Mouse (Mus musculus) right cerebral cortex, postnatal 25 days (tissue): ENCODE measurements at regions not wholly inside any gene's neighbourhood (a gene's known extent, or its start where the extent isn't known, plus 50 kb on each side); places are given as distances from the start of the nearest gene placed in this dataset.

Source experiments
- DNase-seq: peaks from one replicate; pipeline ENCODE4 v3.0.0; 2022

DNA sequence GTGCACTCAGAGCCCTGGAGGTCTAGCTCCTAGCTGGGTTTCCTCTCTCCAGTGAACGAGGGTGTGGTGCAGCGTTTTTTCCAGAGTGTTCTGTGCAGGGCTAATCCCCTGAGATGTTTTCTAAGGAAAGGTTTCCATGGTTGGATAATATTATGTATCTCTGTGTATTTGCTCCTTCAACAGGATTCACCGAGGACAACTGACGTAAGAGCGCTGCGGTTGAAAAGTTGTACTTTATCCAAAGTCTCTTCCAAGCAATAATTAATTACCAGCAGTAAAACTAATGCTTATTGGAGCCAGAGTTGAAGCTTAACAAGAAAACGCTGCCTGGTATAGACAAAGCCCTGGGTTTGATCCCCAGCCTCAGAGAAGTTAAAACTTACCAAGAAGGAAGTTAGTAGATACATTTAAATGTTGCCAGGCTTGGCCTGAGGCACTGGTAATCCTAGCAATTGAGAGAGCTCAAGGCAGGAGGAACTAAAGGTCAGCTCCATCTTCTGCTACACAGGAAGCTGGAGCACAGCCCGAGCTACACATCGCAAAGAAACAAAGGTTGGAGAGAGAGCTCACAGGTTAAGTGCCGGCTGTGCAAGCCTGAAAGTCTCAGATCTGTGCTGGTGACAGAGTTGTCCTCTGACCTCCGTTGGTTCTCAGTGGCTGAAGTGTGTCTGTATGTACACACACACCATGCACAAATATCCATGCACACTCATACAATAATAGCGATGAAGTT lies 51.2 kb upstream of the Rap1b start:
- DNase-seq: no peak

DNA sequence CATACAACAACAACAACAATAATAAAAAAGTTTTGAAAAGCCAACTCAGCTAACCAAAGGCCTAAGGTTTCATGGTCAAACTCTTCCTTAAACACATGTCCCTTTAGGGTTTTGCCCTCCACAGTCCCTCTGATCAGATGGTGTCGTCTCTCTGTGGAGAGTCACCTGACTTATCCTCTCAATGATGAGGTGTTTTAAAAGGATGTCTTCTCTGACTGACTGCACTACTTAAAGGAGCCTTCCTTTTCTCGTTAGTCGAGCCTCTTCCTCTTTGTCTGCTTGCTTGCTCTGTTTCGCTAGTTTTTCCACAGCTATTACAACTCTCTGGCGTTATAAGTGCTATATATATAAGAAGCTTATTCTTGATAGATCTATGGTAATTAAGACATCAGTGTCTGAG lies 51.9 kb upstream of the Rap1b start:
- no peak for DNase-seq

DNA sequence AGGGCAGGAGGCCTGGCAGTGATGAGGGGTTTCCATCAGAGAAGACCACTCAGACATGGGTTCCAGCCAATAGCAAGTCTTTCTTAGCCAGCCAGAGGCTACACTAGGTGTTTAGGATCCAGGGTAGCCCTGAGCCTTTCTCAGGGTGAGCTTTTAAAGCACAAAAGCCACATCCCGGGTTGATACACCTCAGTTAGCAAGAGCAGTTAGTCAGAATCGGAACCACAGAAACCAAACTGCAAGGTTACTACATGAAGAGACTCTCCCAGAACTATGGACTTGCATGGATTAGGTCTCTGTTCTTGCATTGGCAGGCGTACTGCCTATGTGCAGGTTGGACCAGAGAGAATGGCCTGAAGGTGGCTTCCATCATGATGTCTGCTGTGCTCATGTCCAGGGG lies 52.6 kb upstream of the Rap1b start:
- no peak for DNase-seq

DNA sequence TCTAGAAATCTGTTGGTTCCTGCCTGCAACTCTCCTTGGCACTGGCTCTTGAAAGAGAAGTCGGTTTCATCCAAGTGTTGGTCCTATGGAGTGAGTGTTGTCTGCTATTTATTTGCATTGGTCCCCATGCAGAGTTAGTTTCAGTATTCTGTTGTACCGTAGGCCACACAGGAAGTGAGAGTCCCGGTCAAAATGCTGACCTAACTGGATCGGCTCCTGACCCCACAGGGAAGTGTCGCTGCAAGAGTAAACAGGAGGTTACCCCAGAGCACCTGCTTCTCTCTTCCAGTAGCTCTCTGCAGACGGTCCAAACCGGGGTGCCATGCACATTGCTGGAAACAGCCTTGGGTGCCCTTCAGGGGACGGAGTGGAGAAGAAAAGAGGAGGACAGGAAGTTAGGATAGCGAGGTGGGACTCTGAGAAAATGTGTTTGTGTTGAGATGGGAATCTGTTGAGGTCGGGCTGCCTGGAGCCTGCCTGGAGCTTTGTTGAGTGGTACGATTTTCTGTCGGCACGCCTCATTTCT lies 53.6 kb upstream of the Rap1b start:
- no peak for DNase-seq

DNA sequence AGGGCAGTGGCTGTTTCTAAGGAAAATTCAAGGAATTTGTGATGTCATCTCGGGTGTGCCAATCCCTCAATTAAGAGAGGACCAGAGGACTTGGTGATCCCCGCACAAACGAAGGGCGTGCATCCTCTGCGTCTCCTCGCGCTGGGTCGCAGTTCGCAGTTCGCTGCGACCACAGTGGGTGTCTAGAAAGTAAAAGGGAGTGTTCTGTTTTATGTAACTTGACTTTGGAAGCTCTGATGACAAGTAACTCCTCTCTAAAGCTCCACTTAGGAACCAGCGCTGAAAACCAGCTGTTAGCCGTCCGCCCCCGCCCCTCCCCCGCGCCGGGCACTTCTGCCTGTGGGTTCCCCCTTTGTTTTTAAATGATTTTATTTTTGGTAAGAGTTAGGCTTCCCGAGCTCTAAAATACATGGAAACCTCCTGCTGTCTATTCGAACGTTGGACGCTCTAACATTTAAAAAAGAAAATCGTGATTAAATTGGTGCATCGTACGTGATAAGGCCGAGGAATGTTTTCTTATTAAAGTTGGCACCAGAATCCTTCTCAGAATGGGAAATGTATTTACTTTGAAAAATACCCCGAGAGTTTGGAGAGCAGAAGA lies 59.9 kb upstream of the Rap1b start:
- DNase-seq: peak; percentile 28

DNA sequence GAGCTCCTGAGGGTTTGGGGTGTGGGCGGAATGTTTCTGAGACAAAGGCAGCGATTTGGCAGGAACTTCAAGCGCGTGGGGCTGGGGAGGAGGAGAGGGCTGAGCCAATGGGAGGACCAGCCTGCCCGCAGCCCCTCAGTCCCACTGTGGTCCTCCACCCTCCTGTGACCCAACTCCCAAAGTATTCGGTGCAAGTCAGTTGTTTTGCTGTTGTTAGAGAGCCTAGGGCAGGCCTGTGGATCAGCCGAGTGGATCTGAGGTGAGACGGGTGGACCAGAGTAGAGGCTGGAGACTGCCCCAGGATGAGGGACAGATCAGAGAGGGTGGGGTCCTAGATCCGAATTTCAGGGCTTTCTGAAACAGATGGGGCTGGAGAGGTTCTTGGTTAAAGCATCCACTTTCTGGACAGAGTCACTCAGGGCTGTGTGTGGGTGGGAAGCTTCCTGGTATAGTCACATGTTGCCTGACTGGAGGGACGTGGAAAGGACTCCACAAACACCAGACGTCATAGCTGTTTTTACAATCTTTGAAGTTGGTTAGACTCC lies 60.5 kb upstream of the Rap1b start:
- peak; percentile 81 for DNase-seq

DNA sequence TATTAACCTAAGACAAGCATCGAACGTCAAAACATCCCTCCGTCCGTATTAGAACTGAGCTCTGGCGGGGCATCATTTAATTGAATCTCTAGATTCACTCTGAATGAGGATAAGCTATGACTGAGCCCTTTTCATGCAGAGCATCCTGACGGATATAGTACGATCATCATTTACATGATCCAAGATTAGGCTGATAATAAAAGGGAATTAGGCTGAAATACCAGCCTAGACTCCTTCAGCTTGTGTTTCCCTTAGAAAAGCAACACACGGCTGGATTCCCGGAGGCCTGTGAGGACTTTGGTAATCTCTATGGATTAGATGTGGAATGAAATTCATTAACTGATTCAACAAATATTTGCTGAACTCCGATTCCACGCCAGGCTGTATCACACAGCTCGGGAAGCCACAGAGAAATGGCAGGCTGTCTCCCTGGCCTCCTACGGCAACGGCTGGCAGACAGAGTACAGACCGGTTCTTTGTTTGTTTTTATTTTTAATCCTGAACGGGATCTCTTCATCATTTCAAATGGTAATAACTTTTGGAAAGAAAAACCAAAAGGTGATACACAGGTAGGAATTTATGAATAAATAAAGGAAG lies 62.3 kb upstream of the Rap1b start:
- no peak for DNase-seq

DNA sequence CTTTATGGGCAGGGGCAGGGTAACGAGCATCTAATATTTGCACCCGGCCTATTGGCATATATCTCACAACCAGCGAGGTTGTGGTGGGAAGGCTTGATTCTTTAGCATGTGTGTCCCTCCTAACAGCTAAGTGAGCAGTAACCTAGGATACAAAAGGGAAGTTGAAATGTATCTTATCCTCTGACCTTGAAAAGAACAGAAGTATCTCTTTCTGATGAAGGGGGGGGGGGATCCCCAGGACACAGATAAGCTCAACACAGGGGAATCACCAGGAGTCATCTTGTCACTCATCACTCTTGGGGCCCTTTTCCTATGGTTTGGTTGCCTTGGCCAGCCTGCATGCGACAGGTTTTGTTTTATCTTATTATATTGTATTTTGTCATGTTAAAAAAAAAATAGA lies 63.3 kb upstream of the Rap1b start:
- no peak for DNase-seq

DNA sequence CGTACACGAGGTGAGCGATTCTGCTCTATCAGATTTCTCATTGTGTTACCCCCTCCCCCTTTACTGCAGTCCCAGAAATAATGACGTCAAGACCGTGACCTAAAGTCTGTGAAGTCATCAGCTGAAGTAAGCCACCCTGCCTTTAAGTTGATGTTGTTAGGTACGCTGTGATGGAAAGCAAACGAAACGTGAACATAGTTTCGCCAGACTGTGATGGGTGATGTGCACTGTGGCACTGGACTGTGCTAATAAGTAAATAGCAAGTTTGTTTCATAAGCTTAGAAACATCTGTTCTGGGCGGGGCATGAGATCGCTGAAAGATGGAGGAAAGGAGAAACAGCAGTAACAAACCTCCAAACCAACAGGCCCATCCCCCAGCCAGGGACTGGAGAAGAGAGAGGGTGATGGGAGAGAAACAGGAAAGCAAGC lies 64.0 kb upstream of the Rap1b start:
- DNase-seq: no peak

DNA sequence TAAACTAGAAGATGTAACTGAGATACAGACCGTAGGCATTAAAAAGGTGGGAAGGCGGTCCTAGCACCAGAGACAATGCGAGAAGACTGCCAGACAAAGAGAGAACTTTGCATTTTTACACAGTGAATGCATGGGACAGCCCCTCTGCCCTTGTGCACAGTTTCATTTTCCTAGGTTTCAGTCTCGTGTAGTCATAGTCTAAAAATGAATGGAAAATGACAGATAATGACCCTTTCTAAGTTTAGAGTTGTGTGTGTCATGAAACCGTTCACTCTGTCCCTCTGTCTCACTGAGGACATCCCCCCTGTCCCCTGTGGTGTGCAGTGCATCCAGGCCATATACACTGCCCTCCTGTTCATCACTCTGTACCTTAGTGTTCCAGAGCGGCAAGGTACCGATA lies 64.6 kb upstream of the Rap1b start:
- no peak for DNase-seq

DNA sequence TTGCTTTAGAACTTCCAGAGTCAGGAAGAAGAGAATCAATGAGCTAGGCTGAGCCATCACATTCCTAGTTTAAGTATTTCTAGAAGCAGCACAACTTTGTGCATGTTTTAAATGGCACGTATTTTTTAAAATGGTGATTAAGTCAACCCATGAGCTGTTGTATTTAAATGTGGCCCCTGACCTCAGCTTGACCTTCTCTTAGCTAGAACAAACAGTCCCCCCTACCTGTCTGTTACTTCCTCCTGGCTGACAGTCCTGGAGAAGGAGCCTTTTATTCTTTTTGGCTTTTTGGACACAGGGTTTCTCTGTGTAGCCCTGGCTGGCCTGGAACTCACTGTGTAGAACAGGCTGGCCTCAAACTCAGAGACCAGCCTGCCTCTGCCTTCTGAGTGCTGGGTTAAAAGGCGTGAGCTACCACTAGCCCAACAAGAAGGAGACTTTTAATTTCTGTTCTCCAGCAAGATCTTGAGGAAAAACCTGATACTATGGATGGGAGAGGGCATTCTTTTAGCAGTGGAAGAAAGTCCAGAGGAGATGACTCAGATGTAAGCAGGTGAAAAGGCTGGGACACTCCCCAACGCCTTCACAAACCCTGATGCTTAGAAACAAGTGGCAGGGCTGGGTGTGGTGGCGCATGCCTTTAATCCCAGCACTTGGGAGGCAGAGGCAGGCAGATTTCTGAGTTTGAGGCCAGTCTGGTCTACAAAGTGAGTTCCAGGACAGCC lies 69.3 kb upstream of the Rap1b start:
- DNase-seq: no peak

DNA sequence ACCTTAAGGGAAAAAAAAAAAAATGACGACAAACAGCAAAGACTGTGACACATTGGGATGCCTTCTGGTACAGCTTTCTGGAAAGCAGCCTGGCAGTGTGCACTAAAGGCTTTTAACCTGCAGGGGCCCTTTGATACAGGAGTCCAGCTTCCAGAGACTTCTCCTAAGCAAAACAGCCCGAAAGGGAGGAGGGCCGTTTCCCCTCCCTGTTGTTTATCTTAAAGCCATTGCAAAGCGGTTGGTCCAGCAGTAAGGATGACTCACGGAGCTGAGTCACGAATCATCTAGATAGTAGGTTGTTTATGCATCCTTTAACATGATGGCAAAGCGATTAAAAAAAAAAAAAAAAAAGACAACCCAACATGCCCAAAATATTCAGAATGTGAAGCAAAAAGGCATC lies 70.4 kb upstream of the Rap1b start:
- no peak for DNase-seq

DNA sequence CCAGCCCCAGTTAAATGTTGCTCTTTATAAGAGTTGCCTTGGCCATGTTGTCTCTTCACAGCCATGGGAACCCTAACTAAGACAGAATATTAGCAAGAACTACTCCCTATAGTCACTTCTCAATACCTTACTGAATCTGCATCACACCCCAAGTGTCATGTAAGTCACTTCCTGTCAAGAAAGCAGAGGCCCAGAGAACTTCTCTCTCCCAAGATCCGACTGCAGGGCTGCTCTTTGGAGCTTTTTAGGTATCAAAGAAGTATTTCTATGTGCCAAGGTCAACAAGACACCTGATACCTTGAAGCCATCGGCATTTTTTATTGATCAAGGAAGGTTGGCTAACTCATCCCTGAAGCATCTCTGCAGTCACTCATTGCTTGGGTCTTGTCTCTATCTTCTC lies 72.0 kb upstream of the Rap1b start:
- DNase-seq: no peak

DNA sequence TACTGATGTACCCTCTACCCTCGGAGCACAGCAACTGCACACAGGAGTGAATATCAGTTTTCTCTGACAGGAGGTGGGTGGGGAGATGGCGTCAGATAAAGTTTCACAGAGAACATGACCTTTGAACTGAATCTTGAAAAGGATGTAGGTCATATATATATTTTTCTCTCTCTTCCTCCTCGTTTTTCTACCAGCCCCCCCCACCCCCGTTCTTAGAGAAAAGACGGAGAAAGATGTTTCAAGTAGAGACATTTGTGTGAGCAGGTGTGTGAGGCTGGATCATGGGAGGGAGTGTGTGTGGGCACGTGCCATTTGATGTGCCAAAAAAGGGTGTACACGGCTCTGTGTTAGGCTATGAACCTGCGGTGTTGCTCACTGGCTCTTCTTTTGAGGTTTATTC lies 72.8 kb upstream of the Rap1b start:
- DNase-seq: no peak

DNA sequence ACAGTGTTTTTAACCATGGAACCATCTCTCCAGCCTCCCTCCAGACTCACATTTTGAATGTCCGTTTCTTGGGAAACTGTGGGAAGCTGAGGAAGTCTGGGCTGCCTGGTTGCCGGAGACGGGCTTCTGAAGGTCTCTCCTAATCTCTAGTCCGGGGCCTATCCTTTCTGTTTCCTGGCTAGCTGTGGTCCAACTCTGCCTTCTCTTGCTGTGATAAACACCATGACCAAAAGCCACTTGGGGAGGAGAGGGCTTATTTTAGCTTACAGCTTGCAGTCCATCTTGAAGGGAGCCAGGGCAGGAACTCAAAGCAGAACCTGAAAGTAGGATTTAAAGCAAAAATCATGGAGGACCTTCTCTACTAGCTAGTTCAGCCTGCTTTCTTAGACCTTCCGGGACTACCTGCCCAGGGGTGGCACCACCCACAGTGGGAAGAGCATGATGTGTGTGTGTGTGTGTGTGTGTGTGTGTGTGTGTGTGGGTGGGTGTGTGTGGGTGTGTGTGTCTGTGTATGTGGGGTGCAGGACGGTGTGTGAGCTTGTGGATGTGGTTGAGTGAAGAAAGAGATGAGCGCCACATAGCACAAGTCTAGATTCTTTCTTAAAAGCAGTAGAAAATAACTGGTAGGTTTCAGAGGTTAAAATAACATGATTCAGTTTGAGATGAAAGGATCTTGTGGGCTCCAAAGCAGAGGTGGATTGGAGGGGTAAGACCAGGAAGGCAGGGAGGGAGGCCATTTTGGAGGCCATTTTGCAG lies 73.5 kb upstream of the Rap1b start:
- DNase-seq: no peak

DNA sequence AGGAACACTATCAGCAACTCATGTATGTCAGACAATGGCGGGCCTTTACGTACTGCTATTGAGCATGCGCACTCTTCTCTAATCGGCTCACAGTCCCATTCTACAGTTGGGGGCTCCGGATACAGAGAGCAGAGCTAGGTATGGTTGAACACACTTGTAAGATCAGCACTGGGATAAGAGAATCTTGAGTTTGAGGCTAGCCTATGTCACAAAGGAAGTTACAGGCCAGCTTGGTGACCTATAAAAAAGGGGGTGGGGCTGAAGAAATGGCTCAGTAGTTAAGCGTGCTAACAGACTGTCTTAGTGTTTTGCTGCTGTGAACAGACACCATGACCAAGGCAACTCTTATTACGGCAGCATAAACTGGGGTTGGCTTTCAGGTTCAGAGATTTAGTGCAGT lies 79.4 kb upstream of the Rap1b start:
- no peak for DNase-seq

DNA sequence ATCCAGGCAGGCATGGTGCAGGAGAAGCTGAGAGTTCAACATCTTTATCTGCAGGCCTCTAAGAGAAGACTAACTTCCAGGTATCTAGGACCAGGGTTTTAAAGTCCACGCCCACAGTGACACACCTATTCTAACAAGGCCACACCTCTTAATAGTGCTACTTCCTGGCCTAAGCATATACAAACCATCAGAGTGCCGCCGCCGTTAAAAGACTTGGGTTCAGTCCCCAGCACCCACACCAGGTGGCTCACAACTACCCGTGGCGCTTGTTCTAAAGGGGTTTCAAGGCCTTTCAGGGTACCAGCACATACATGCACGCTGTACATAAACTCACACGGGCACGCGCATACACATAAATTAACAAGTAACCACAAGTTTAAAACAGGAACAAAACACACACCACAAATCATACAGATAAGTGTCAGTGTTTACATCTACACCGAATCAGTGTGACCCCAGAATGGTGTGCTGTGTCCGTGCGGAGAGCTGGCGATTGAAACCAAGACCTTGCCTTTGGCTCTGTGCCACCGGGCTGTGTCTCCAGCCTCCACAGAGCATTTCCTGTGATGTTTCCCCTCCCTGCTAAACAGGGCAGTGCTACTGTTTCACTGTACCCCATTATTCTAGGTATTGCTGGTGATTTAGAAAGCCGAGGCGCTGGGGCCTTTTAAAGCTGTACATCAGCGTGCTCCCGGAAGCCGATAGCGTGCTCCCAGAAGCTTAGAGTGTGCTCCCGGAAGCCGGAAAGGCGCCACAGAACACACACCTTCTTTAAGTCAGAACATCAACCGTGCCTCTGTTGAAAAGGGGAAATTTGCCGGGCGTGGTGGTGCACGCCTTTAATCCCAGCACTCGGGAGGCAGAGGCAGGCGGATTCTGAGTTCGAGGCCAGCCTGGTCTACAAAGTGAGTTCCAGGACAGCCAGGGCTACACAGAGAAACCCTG lies 80.0 kb upstream of the Rap1b start:
- DNase-seq: no peak

DNA sequence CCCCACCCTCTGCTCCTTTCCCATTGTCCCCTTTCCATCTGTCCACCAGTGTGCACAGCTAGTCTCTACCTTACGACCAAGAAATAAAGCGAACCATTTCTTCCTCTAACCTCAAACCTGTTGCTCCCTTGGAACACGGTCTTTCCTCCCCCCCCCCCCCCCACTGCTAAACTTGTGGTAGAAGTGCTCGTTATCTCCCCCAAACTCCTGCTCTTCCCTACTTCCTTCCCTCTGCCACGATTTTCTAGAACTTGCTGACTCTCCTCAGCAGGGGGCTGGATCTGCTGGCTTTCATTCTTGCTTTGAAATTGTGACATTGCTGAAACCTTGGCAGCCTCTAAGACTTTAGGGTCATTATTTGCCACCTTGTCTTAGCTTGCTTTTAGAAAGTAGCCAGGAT lies 83.2 kb upstream of the Rap1b start:
- no peak for DNase-seq

DNA sequence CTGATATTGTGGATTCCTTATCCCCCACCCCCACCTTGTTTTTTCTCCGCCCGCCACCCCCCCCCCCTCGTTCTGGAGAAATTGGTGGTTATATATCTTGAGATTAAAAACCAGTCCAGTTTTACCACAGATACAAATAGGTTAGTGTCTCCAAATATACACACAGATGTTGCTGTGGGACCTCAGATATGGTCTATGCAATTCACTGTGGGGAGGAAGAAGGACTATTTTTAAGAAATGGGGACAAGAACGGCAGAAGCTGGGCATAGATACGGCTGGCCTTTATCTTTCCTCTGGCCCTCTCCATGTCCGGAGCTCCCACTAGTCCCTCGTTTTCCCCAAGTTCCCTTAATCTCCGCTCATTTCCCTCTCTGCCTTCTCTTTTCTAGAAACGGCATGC lies 89.0 kb upstream of the Rap1b start:
- no peak for DNase-seq

DNA sequence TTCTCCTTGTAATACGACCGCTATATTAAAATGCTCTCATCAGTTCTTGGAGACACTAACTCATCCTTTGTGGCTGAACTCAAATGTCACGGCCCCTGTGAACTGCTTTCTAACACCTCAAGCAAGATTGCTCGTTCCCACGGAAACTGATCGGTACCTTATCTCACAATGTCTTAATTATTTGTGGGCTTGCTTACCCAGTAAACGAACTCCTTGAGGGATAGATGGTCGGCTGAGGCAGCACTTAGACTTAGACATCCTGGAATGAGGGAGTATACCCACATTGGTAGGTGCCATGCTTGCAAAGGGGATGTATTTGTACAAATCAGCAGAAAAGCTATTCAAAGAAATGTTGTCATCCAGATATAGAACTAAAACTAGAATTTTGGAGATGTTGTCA lies 92.9 kb upstream of the Rap1b start:
- DNase-seq: no peak

DNA sequence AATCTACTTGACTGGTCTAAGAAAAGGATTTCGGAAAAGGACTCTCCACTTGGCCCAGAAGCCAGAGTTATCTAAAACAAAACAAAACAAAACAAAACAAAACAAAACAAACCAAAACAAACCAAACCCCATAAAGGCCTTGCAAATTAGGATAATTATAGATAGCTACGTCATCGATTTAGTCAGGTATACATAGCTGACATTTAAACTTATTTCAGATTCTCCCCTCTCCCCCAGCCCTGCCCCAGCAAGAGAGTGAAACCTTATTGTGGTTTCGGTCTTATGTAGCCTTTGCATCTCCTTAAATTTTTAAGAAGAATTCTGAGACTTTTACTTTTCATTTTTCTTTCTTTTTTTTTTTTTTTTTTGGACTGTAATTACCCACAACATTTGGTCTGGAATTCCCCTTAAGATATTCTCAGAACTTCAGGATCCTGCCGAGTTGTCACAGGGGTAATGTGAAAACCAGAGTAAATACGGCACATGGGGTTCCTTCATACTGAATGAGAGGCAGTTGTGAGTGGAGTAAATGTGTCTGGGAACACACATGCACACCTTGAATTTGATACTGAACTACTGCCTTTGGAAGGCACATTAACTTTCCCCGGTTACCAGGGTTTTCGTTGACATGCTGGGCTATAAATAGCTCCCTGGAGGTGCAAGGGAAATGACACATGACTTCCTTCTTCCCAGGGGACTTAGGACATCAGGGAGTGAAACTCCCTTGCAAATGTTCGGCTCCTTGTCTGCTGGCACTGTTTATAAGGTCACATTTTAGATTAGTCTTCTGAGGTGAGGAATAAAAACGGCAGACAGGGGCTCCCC lies 94.8 kb upstream of the Rap1b start:
- DNase-seq: no peak
